Mouse (Mus musculus) forebrain, postnatal 0 days (tissue): ENCODE measurements around the gene Mylk3. TPM values are rescaled to one million over a fixed set of nuclear protein-coding genes. Genes with fewer than 3 reads are reported as not detected.

Experiments used
- ATAC-seq: fragments of 200-750 bp; cut with Nextera tagmentation; 2 replicates; pipeline ENCODE4 v1.8.0; 2017; ENCODE audit warnings: mild to moderate bottlenecking, moderate library complexity
- DNase-seq: peaks from one replicate; pipeline ENCODE4 v3.0.0-alpha.2; 2015
- H3K27ac ChIP-seq: fragments of 300-500 bp; sonication (generic); 2 replicates; pipeline ENCODE4 v1.5.1; 2014; ENCODE audit warnings: low read depth, mild to moderate bottlenecking, antibody characterized with exemption, low read length, moderate library complexity, mixed read lengths
- H3K27me3 ChIP-seq: fragments of 300-500 bp; sonication (generic); 2 replicates; pipeline ENCODE4 v1.6.1; 2014; ENCODE audit warnings: mild to moderate bottlenecking, low read length, mixed read lengths; ENCODE audit not compliant: insufficient read depth
- H3K36me3 ChIP-seq: fragments of 300-500 bp; sonication (generic); 2 replicates; pipeline ENCODE4 v1.6.1; 2014; ENCODE audit warnings: mild to moderate bottlenecking, moderate library complexity; ENCODE audit not compliant: insufficient read depth
- H3K4me1 ChIP-seq: fragments of 300-500 bp; sonication (generic); 2 replicates; pipeline ENCODE4 v1.6.1; 2014; ENCODE audit warnings: antibody characterized with exemption; ENCODE audit not compliant: insufficient read depth
- H3K4me2 ChIP-seq: fragments of 300-500 bp; sonication (generic); 2 replicates; pipeline ENCODE4 v1.6.1; 2014; ENCODE audit warnings: low read depth, mild to moderate bottlenecking, moderate library complexity
- H3K4me3 ChIP-seq: fragments of 300-500 bp; sonication (generic); 2 replicates; pipeline ENCODE4 v1.5.1; 2014; ENCODE audit warnings: low read depth, low read length, mixed read lengths
- H3K9ac ChIP-seq: fragments of 300-500 bp; sonication (generic); 2 replicates; pipeline ENCODE4 v1.6.1; 2014; ENCODE audit warnings: mild to moderate bottlenecking
- H3K9me3 ChIP-seq: fragments of 300-500 bp; sonication (generic); 2 replicates; pipeline ENCODE4 v1.6.1; 2016; ENCODE audit warnings: low read length
- CTCF ChIP-seq: sonication (generic); IDR thresholded peaks from 2 replicates; pipeline ENCODE4 v1.5.1; 2016; ENCODE audit warnings: antibody characterized with exemption, control low read depth, low read depth
- WGBS: fragments of 180-500 bp; shearing (Covaris S2); extraction: QIAGEN DNeasy Blood & Tissue Kit; methylation state at CpG from one replicate; pipeline ENCODE4 v1.1.7; 2014; 5-methylcytosine and 5-hydroxymethylcytosine counted together
- polyA plus RNA-seq: library from polyadenylated mRNA; unstranded; fragments of >200 nt; fragmentation: Nextera tagmentation; extraction: Ambion mirVana; gene quantifications from 2 replicates; pipeline ENCODE4 v1.2.1, GENCODE M21; 2015
- total RNA-seq: library from RNA; depleted of rRNA; stranded (reverse); fragments of >200 nt; gene quantifications from 2 replicates; pipeline ENCODE4 v1.2.3, GENCODE M21; 2014; rRNA removed

Mylk3 gene
- total RNA-seq (0.15 and 0.67 TPM in 2 replicates), polyA plus RNA-seq (0.21 and 0.29 TPM in 2 replicates)

DNA sequence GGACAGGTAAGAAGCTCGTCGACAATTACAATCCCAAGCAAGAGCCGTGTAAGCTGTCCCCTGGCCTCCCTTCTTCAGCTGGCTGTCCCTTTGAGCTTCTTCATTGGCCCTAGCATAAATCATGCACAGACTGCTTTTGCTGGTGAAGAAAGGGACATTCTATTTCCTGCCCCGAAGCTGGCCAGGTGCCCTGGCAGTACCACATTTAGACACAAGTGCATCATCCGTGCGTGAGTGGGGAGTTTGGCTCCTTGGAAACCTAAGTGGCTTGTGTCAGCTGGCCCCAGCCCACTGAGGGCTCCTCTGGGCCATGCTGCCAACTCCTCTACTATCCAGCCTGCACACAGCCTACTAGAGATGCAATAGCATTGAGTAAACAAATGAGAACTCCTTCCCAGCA, at the start of gene Mylk3:
Gene Mylk3, minus strand, starts transcription at position 141 of the 400 bp plus-strand sequence.
- no peaks in the 10 kb centered on the region for H3K4me1 ChIP-seq
- ATAC-seq (no peak), DNase-seq (no peak)
- TF ChIP-seq CTCF, result no peak
- H3K9ac ChIP-seq, result no peak within 1 kb of the TSS
- no peaks in the 10 kb centered on the region for H3K9me3 ChIP-seq
- no peak within 1 kb of the TSS for H3K4me3 ChIP-seq
- H3K27ac ChIP-seq, result no peak within 1 kb of the TSS
- no peaks in the 10 kb centered on the region for H3K36me3 ChIP-seq
- 64% methylated on average over 6 of the region's 6 CpGs for WGBS
- H3K27me3 ChIP-seq, result no peaks in the 10 kb centered on the region
- no peak within 1 kb of the TSS for H3K4me2 ChIP-seq

DNA sequence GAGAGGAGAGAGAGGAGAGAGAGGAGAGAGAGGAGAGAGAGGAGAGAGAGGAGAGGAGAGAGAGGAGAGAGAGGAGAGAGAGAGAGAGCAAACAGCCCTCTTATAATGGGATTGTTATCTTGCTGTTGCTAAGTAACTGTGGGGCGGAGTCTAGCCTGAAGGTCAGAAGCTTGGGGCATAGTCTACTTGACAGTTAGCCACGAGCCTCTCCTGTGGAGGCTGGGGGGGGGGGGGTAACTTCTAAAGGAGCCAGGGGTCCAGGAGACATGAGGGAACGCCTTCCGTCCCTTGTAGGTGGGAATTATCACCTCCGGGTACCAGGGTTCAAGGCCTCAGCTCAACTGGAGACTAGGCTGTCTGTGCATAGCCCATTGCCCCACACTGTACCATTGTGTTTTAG, 49.6 kb upstream of the Mylk3 start:
- TF ChIP-seq CTCF, result no peak
- no peak for DNase-seq

DNA sequence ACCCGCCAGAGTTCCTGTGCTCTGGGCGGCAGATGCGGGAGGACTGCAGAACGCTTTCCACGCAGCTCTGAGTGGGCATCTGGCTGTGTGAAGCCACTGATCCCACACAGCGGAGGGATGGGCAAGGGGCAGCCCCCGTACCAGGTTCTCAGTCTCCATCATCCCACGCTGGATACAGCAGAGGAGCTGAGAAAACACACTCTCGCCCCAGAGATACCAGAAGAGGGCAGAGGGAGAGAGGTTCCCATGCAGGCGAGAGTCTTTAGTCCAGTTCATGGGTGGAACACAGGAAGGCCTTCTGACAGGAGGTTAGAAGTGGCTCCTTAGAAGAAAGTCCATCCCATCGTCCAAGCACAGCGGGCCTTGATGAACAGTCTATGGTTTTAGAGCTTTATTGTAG, 48.7 kb upstream of the Mylk3 start:
- WGBS, result 74% methylated on average over 12 of the region's 12 CpGs
- ATAC-seq (no peak), DNase-seq (no peak)
- Histone ChIP-seq H3K36me3 (no peaks in the 10 kb centered on the region), H3K9me3 (no peaks in the 10 kb centered on the region), H3K4me1 (0 out of 2 replicates have a peak, but pooled peaks cover 10% of the 10 kb centered on the region), H3K27me3 (no peaks in the 10 kb centered on the region), H3K4me3 (no peak overlapping the region), H3K4me2 (no peak overlapping the region), H3K9ac (no peak overlapping the region), H3K27ac (no peak overlapping the region)
- TF ChIP-seq CTCF, result no peak

More for the DNA sequence above, 49.6 kb upstream of the Mylk3 start:
- no peak for ATAC-seq
- no peak overlapping the region for H3K27ac ChIP-seq
- H3K9ac ChIP-seq, result no peak overlapping the region
- H3K9me3 ChIP-seq, result no peaks in the 10 kb centered on the region
- no peak overlapping the region for H3K4me2 ChIP-seq
- no peaks in the 10 kb centered on the region for H3K36me3 ChIP-seq
- H3K27me3 ChIP-seq, result no peaks in the 10 kb centered on the region
- no peak overlapping the region for H3K4me3 ChIP-seq
- 0 out of 2 replicates have a peak, but pooled peaks cover 6% of the 10 kb centered on the region for H3K4me1 ChIP-seq
- 40% methylated on average over 5 of the region's 5 CpGs for WGBS

DNA sequence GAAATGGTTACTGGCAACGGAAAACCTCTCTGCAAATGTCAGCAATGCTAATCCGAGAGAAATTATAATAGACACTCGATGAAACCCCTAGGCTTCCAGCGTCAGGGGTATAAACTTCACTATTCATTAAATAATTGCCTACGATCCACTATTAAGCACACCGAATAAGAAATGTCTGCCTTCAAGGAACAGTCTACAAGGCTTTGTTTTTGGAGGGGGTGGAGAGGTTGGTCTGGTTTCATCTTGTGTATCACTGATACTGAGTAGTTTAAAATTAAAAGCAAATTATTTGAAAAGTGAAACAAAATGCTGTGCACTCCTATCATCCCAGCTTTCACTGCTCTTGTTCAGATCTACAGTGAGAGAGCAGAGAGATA, 46.9 kb upstream of the Mylk3 start:
- peak overlapping the region; percentile 82 for H3K9ac ChIP-seq
- H3K4me1 ChIP-seq, result peaks cover 20% of the 10 kb centered on the region; the same call in 1 of the 2 replicates
- peak overlapping the region; percentile 45 for H3K4me2 ChIP-seq
- no peaks in the 10 kb centered on the region for H3K36me3 ChIP-seq
- H3K4me3 ChIP-seq, result peak overlapping the region; percentile 90
- peak; percentile 68 for ATAC-seq
- no peak for DNase-seq
- under 1% methylated on average over 6 of the region's 6 CpGs for WGBS
- H3K27me3 ChIP-seq, result no peaks in the 10 kb centered on the region
- H3K27ac ChIP-seq, result peak overlapping the region; percentile 92
- no peaks in the 10 kb centered on the region for H3K9me3 ChIP-seq
- no peak for TF ChIP-seq CTCF

DNA sequence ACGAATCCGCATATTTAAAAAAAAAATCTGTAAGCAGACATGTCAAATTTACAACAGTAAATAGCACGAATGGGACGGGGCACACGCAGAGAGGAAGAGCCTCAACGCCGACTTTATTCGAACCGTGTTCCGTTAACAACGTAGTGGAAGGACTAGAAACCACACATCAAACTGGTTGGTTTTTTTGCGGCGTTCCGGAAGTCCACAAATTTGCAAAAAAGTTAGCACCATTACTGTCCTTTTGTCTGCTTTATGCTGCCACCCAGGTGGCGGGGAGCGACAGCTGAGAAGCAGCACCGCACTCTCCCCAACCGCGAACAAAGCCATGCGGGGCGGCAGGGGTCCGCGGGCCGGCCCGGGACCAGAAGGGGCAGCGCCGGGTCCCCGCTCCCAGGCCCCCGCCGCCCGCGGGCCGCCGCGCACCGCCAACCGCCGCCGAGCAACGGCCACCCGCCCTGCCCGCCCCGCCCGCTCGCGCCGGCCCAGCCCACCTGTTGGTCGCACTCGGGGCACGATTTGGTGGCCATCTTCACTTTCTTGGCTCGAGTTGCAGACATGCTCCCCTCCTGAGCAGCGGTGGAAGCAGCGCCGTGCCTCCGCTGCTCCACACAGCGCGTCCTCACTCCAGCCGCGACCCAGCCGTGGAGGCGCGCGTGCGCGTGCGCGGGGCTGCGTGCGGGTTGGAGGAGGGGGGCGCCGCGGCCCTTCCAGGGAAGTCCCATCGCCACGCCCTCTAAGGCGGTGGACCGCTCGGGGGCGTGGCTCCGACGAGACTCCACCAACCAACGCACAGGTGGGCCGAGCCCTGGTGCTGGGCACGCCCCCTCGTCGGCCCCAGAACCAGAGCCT, 46.2 kb upstream of the Mylk3 start, which contains the start of gene 4921524J17Rik:
Gene 4921524J17Rik, minus strand, starts transcription at position 666 of the 849 bp plus-strand sequence.
- H3K4me2 ChIP-seq, result peak within 1 kb of the TSS; percentile 46
- under 1% methylated on average over 81 of the region's 85 CpGs for WGBS
- H3K4me1 ChIP-seq, result peaks cover 23% of the 10 kb centered on the region; the same call in 1 of the 2 replicates
- H3K36me3 ChIP-seq, result no peaks in the 10 kb centered on the region
- peak within 1 kb of the TSS; percentile 92 for H3K27ac ChIP-seq
- DNase-seq (peak; percentile 99), ATAC-seq (peak; percentile 100)
- no peaks in the 10 kb centered on the region for H3K27me3 ChIP-seq
- TF ChIP-seq CTCF, result peak; percentile 22; the same call in 1 of the 2 replicates
- H3K9ac ChIP-seq, result peak within 1 kb of the TSS; percentile 82
- H3K4me3 ChIP-seq, result peak within 1 kb of the TSS; percentile 90
- H3K9me3 ChIP-seq, result no peaks in the 10 kb centered on the region

DNA sequence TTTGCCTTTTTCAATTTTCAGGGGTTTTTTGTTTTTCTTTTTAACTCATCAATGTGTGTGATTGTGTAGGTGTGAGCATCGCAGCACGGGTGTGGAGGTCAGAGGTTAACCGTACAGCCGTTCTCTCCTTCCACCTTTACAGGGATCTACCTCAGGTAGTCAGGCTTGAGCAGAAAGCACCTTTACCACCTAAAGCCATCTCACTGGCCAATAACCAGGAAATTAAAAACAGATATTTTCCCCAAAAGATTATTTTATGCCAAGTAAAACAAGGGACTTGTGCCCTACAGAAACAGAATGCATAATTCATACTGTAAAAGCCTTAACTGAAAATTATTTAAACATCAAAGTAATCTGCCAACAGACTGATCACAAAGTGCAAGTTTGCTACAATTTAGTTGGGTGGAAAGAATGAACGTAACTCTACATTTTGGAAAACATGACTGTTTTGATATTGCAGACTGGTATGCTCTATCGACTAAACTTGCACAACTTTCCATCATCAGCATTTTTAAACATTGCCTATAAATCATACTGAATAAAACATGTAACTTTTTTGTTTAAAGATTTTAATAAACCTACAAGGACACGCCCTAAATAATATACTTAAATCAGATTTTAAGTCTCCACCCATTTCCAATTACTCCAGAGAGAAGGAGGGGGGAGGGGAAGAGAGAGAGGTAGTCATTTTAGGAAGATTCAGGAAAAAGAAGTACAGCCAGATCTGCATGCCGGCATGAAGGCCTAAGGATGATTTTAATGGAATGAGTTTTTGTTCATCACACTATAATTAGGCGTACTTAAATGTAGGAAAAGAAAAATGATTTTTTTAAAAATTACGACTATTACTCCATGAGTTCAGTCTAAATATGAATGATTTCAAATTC, 45.4 kb upstream of the Mylk3 start:
- peak overlapping the region; percentile 92; the same call in 1 of the 2 replicates for H3K27ac ChIP-seq
- DNase-seq, result no peak

More for the DNA sequence above, 45.4 kb upstream of the Mylk3 start:
- Histone ChIP-seq H3K9ac (peak overlapping the region; percentile 82), H3K4me1 (peaks cover 23% of the 10 kb centered on the region; the same call in 1 of the 2 replicates), H3K4me3 (peak overlapping the region; percentile 90), H3K9me3 (no peaks in the 10 kb centered on the region), H3K4me2 (peak overlapping the region; percentile 46), H3K36me3 (no peaks in the 10 kb centered on the region), H3K27me3 (no peaks in the 10 kb centered on the region)
- no peak for TF ChIP-seq CTCF
- 11% methylated on average over 10 of the region's 10 CpGs for WGBS
- ATAC-seq, result no peak
